Mouse (Mus musculus) spleen, adult 2 months (tissue): ENCODE measurements at regions not wholly inside any gene's neighbourhood (a gene's known extent, or its start where the extent isn't known, plus 50 kb on each side); places are given as distances from the start of the nearest gene placed in this dataset.

ENCODE experiments used
- CTCF ChIP-seq: fragments of 200-500 bp; IDR thresholded peaks from 2 replicates; pipeline ENCODE4 v1.5.1; 2011; ENCODE audit warnings: mild to moderate bottlenecking, inconsistent platforms; ENCODE audit not compliant: insufficient read depth, insufficient read length, insufficient replicate concordance; ENCODE audit errors: extremely low read depth
- POLR2A ChIP-seq: fragments of 200-500 bp; IDR thresholded peaks from 2 replicates; pipeline ENCODE4 v1.6.1; 2011; ENCODE audit warnings: low read depth, low read length, inconsistent platforms

DNA sequence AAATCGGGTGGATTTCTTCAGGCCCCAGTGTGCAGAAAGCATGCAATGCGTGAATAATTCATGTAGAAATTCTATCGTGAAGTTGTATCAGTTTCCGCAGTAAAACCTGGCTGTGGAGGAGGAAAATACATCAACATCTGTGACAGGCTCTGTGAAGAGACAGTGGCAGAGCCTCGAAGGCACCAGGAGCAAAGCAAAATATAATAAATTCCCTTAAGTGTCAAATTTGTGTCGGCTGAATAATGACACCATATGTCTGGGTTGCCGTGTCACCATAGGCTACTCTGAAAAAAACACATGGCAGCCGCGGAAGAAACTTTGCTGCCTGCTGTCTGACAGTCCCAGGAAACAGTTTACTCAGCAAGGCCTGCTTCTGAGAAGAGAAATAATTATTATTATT, 2100.1 kb downstream of the 4930444P10Rik start:
- TF ChIP-seq CTCF (no peak), POLR2A (no peak)
